Mouse (Mus musculus): Measurements from ENCODE around the gene Fam214a. TPM values are rescaled to one million over a fixed set of nuclear protein-coding genes. Genes with fewer than 3 reads are reported as not detected.
A peak's percentile ranks its signal among the peaks of the same experiment; 100 is the strongest.

The Fam214a gene
- polyA plus RNA-seq, 1 experiment from 2014 or later, result 15.4 TPM

DNA sequence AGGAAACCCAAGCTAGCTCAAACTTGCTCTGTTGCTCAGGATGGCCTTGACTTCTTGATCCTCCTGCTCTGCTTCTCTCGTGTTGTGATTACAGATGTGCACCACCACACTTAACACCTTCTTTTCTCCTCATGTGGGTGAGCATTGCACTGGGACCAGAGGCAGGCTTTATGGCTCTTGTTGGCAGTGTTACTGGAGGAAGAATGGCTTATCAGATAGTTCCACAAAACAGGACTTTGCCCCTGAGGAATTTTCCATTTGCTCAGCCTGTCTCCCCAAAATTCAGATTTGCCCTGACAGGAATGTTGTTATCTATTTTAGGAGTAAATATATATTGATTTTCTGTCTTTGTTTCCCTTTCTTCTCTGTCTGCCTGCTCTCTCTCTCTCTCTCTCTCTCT is 82.0 kb downstream of the Fam214a start:
- no peak overlapping the region for H3K4me2 ChIP-seq (ENCODE audit: low read length)
- peaks cover 5% of the 10 kb centered on the region; the same call in 1 of the 2 replicates for H3K36me3 ChIP-seq (ENCODE audit: insufficient read depth, low read length)
- no peak for TF ChIP-seq CTCF (IDR thresholded peaks at IDR 0.05; ENCODE audit: low read depth)
- H3K9ac ChIP-seq (ENCODE audit: low read depth, low read length), result no peak overlapping the region
- WGBS, result 7% methylated on average over 1 of the region's 1 CpGs
- no peak overlapping the region for H3K27ac ChIP-seq
- DNase-seq (ENCODE audit: low spot score) (no peak), ATAC-seq (replicated peaks; ENCODE audit: low FRiP score, low read depth) (no peak)
- no peaks in the 10 kb centered on the region for H3K9me3 ChIP-seq (replicated peaks; ENCODE audit: low read length)
- 0 out of 2 replicates have a peak, but pooled peaks cover 4% of the 10 kb centered on the region for H3K4me1 ChIP-seq (replicated peaks; ENCODE audit: insufficient read depth, low read length)
- no peaks in the 10 kb centered on the region for H3K27me3 ChIP-seq (ENCODE audit: insufficient read depth, low read length)
- no peak overlapping the region for H3K4me3 ChIP-seq (replicated peaks; ENCODE audit: low read depth, low read length)

DNA sequence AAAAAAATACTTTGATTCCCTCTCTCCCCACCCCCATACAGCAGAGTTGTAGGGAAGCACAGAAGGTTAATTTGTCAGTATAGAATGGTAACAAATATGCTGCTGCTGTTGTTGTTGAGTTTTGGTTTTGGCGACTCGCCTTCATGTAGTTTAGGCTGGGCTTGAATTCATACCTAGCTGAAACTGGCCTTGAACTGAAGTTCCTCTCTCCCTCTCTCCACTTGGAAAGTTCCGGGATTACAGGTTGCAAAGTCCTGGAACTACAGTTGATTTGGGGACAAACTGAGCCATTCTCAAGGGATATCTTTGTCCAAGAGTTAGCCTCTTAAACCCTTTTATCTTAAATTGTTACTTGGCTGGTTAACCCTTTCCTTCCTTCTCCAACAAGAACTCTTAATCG is 83.3 kb downstream of the Fam214a start:
- no peak for ATAC-seq (replicated peaks; ENCODE audit: low FRiP score, low read depth)
- DNase-seq (ENCODE audit: low spot score), result no peak
- no peak overlapping the region for H3K4me2 ChIP-seq (ENCODE audit: low read length)
- 75% methylated on average over 4 of the region's 4 CpGs for WGBS
- no peaks in the 10 kb centered on the region for H3K9me3 ChIP-seq (replicated peaks; ENCODE audit: low read length)
- no peak overlapping the region for H3K4me3 ChIP-seq (replicated peaks; ENCODE audit: low read depth, low read length)
- peaks cover 5% of the 10 kb centered on the region; the same call in 1 of the 2 replicates for H3K36me3 ChIP-seq (ENCODE audit: insufficient read depth, low read length)
- H3K9ac ChIP-seq (ENCODE audit: low read depth, low read length), result no peak overlapping the region
- 0 out of 2 replicates have a peak, but pooled peaks cover 4% of the 10 kb centered on the region for H3K4me1 ChIP-seq (replicated peaks; ENCODE audit: insufficient read depth, low read length)
- no peak for TF ChIP-seq CTCF (IDR thresholded peaks at IDR 0.05; ENCODE audit: low read depth)
- no peaks in the 10 kb centered on the region for H3K27me3 ChIP-seq (ENCODE audit: insufficient read depth, low read length)
- H3K27ac ChIP-seq, result no peak overlapping the region

DNA sequence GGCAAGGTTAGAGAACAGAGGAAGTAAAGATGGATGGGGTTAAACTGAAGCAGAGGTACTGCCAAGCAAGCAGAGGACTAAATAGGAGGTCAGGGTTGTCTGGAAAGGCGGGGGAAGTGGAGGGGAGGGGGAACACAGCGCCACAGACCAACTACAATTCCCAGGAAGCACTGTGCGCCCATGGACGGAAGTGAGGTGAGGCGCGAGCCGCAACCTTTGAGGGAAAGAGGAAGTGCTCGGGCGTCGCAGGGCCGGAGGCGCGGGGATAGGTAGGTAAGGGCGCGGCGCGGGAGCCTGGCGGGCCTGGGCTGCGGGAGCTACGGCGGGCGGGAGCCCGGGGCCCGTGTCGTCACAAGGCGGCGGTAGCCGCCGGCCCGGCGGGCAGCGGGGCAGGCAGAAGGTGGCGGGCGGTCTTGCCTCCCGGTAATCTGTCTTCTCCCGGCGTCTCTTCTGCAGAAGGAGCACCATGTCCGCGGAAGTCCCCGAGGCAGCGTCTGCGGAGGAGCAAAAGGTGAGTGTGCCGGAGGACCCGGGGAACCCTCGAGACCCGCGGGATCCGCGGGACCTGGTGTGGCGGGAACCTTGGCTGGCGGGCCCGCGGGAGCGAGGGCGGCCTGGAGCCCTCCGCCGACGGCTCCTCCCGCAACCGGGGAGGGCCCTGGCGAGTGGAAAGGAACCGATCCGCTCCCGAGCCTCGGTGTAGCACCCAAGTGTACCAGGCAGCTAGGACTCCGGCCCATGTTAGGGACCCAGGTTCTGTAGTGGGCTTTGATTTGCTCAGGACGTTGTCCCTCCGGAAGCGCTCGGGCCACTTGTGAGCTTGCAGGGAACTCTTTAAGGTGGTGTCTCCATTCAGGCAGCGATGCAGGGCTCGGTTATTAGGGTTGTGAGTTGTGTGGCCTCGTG is 85.0 kb downstream of the Fam214a start, which contains the start of gene Arpp19:
Gene Arpp19, plus strand, starts transcription at position 164 of the 906 bp plus-strand sequence.
- no peak for TF ChIP-seq CTCF (IDR thresholded peaks at IDR 0.05; ENCODE audit: low read depth)
- Histone ChIP-seq H3K4me2 (ENCODE audit: low read length) (peak within 1 kb of the TSS; percentile 79), H3K9me3 (replicated peaks; ENCODE audit: low read length) (no peaks in the 10 kb centered on the region), H3K27me3 (ENCODE audit: insufficient read depth, low read length) (no peaks in the 10 kb centered on the region), H3K27ac (peak within 1 kb of the TSS; percentile 80), H3K4me3 (replicated peaks; ENCODE audit: low read depth, low read length) (peak within 1 kb of the TSS; percentile 92), H3K9ac (ENCODE audit: low read depth, low read length) (peak within 1 kb of the TSS; percentile 89), H3K36me3 (ENCODE audit: insufficient read depth, low read length) (no peaks in the 10 kb centered on the region), H3K4me1 (replicated peaks; ENCODE audit: insufficient read depth, low read length) (0 out of 2 replicates have a peak, but pooled peaks cover 4% of the 10 kb centered on the region)
- DNase-seq (ENCODE audit: low spot score) (peak; percentile 94), ATAC-seq (replicated peaks; ENCODE audit: low FRiP score, low read depth) (peak; percentile 92)
- WGBS, result under 1% methylated on average over 68 of the region's 73 CpGs

DNA sequence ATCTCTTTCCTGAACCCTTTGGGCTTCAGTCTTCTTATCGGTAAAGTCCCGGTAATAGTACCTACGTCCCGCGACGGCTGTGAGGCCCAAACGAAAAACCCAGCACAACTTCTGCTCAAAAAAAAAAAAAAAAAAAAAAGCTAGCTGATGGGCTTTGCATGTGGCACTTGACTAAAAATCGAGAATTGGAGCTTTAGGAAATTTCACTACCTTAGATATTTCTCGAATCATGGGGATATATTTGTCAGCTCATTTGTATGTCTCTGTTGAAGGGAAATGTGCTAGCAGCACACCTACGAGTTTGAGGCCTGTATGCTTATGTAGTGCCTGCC is 85.6 kb downstream of the Fam214a start:
- H3K4me2 ChIP-seq (ENCODE audit: low read length), result peak overlapping the region; percentile 79
- H3K27ac ChIP-seq, result peak overlapping the region; percentile 80; the same call in 1 of the 2 replicates
- H3K27me3 ChIP-seq (ENCODE audit: insufficient read depth, low read length), result no peaks in the 10 kb centered on the region
- TF ChIP-seq CTCF (IDR thresholded peaks at IDR 0.05; ENCODE audit: low read depth), result no peak
- 0 out of 2 replicates have a peak, but pooled peaks cover 4% of the 10 kb centered on the region for H3K4me1 ChIP-seq (replicated peaks; ENCODE audit: insufficient read depth, low read length)
- DNase-seq (ENCODE audit: low spot score) (no peak), ATAC-seq (replicated peaks; ENCODE audit: low FRiP score, low read depth) (no peak)
- 1% methylated on average over 10 of the region's 10 CpGs for WGBS
- H3K9ac ChIP-seq (ENCODE audit: low read depth, low read length), result peak overlapping the region; percentile 89
- no peaks in the 10 kb centered on the region for H3K9me3 ChIP-seq (replicated peaks; ENCODE audit: low read length)
- H3K36me3 ChIP-seq (ENCODE audit: insufficient read depth, low read length), result no peaks in the 10 kb centered on the region
- H3K4me3 ChIP-seq (replicated peaks; ENCODE audit: low read depth, low read length), result peak overlapping the region; percentile 92

DNA sequence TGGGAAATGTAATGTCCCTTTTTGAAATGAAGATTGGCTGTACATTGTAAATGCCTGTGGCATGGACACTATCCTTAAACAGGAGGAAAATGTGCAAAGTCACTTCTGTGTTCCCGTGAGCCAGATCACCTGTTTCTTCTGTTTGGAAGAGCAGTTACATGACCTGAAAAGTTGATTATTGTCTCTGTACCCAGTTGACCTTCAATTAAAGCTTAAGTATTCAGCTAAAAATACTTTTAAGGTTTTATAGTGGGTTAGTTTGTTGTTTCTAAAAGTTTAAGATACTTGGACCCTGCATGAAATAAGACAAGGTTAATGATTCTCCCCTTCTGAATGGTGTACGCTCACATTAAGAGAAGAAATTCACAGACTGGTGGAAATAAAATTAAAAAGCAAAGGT is 87.9 kb downstream of the Fam214a start:
- no peak overlapping the region for H3K9ac ChIP-seq (ENCODE audit: low read depth, low read length)
- H3K4me2 ChIP-seq (ENCODE audit: low read length), result no peak overlapping the region
- no peak for TF ChIP-seq CTCF (IDR thresholded peaks at IDR 0.05; ENCODE audit: low read depth)
- no peaks in the 10 kb centered on the region for H3K9me3 ChIP-seq (replicated peaks; ENCODE audit: low read length)
- 63% methylated on average over 2 of the region's 2 CpGs for WGBS
- H3K36me3 ChIP-seq (ENCODE audit: insufficient read depth, low read length), result no peaks in the 10 kb centered on the region
- H3K27ac ChIP-seq, result no peak overlapping the region
- no peaks in the 10 kb centered on the region for H3K27me3 ChIP-seq (ENCODE audit: insufficient read depth, low read length)
- no peak overlapping the region for H3K4me3 ChIP-seq (replicated peaks; ENCODE audit: low read depth, low read length)
- H3K4me1 ChIP-seq (replicated peaks; ENCODE audit: insufficient read depth, low read length), result 0 out of 2 replicates have a peak, but pooled peaks cover 4% of the 10 kb centered on the region
- no peak for DNase-seq (ENCODE audit: low spot score)
- ATAC-seq (replicated peaks; ENCODE audit: low FRiP score, low read depth), result no peak

DNA sequence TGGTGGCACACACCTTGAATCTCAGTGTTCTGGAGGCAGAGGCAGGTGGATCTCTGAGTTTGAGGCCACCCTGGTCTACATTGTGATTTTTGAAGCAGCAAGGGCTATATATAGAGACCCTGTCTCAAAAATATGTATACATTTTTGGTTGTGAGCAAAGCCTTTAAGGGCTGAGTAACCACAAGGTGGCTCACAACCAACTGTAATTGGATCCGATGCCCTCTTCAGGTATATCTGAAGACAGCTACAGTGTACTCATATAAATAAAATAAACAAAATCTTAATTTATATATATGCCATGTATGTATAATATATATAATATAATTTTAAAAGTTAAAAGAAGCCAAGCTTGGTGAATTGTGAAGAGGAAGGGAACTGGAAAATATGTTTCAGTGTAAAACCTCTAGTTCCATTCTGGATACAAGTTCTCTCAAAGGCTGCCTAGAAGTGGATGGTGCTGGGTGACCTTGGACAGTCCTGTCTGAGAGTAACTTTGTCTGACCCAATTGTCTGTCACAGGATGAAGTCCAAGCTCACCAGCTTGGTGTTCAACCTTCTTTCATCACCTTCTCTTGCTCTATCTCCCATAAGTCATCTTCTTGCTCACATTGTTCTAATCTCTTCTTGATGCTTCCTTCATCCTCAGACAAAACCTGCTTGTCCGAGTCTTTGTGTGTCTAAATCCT is 89.3 kb downstream of the Fam214a start:
- no peaks in the 10 kb centered on the region for H3K27me3 ChIP-seq (ENCODE audit: insufficient read depth, low read length)
- no peak overlapping the region for H3K9ac ChIP-seq (ENCODE audit: low read depth, low read length)
- DNase-seq (ENCODE audit: low spot score) (no peak), ATAC-seq (replicated peaks; ENCODE audit: low FRiP score, low read depth) (no peak)
- no peaks in the 10 kb centered on the region for H3K9me3 ChIP-seq (replicated peaks; ENCODE audit: low read length)
- H3K27ac ChIP-seq, result no peak overlapping the region
- 82% methylated on average over 2 of the region's 2 CpGs for WGBS
- H3K4me1 ChIP-seq (replicated peaks; ENCODE audit: insufficient read depth, low read length), result 0 out of 2 replicates have a peak, but pooled peaks cover 4% of the 10 kb centered on the region
- TF ChIP-seq CTCF (IDR thresholded peaks at IDR 0.05; ENCODE audit: low read depth), result no peak
- H3K36me3 ChIP-seq (ENCODE audit: insufficient read depth, low read length), result no peaks in the 10 kb centered on the region
- no peak overlapping the region for H3K4me2 ChIP-seq (ENCODE audit: low read length)
- H3K4me3 ChIP-seq (replicated peaks; ENCODE audit: low read depth, low read length), result no peak overlapping the region

All from kidney, postnatal 0 days (tissue).